Mouse (Mus musculus): ENCODE measurements around the gene Gbp2. TPM values are rescaled to one million over a fixed set of nuclear protein-coding genes. Genes with fewer than 3 reads are reported as not detected.

Gene Gbp2
- total RNA-seq (2012; rRNA removed) (0.04 TPM in 1 of 2 replicates, not detected in the other), polyA plus RNA-seq (2012; ENCODE audit: insufficient read depth in 1 of 2, insufficient read length in 2 of 2, low read depth in 1 of 2, low replicate concordance in 2 of 2, missing spikeins in 1 of 2) (under 1 TPM in 1 of 2 experiments, not detected in 1; 0.03 TPM)

DNA sequence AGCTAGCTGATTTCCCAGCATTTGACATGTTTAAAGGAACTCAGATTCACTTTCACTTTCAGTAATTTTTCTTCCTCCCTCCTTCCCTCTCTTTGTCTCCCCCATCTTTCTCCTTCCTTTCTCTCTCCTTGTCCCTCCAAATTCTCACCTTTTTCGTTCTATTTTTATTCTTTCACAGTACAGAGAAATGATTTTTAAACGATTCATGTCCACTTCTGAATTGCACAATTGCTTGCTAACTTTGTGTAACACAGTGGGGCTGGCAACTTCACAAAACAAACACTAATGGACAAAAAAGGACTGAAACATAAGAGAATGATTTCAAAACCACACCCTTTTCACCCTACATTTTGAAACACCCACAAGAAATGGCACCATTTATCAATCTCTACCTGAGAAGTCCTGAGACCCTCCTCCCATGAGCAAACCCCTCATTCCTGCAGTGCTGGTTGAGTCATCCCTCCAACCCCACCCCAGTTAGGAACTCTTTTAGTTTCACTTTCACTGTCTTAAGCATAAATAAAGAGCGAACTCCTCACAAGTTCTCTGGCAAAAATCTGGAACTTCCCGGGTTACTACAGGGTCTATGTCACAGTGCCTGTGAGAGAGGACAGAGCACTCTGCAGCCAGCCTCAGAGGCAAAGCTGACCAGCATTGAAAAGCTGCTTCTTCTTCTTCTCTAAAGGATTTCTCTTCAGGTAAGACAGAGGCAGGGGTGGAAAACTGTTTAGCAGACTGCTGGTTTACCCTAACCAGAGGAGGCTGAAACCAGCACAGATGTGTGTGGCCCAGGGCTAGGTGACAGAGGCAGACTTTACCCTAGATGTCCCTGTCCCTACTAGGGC lies at the start of gene Gbp2:
Gbp2 (plus strand) TSS at position 492 of the 845 bp plus-strand sequence.
- H3K4me1 ChIP-seq (ENCODE audit: control insufficient read depth in 1 of 2, insufficient read depth in 2 of 2, low read length in 2 of 2), result peaks cover 0 to 5% of the 10 kb centered on the region in 2 experiments; a peak in 2 of 4 replicates
- H3K79me2 ChIP-seq (ENCODE audit: control insufficient read depth, insufficient read depth, low read length, poor library complexity), result no peaks in the 10 kb centered on the region
- peak; percentile 49 for DNase-seq (ENCODE audit: low read depth, low spot score)
- peak within 1 kb of the TSS; percentile 19 for H3K9ac ChIP-seq (ENCODE audit: control insufficient read depth, low read depth, low read length, poor library complexity, severe bottlenecking)
- TF ChIP-seq MXI1 (IDR thresholded peaks at IDR 0.05; ENCODE audit: low read depth, low read length), result peak; percentile 9
- TF ChIP-seq TBP (IDR thresholded peaks at IDR 0.05; ENCODE audit: low read depth, low read length), result no peak
- TF ChIP-seq MAZ (IDR thresholded peaks at IDR 0.05; ENCODE audit: low read depth, low read length), result no peak
- H3K36me3 ChIP-seq (ENCODE audit: control insufficient read depth in 1 of 2, insufficient read depth in 2 of 2, low read length in 2 of 2), result peaks cover 0 to 5% of the 10 kb centered on the region in 2 experiments; a peak in 2 of 4 replicates
- peaks cover 0 to 2% of the 10 kb centered on the region in 2 experiments; a peak in 2 of 4 replicates for H3K27me3 ChIP-seq (ENCODE audit: control insufficient read depth in 1 of 2, insufficient read depth in 2 of 2, low read length in 2 of 2)
- no peaks in the 10 kb centered on the region for H3K9me3 ChIP-seq (replicated peaks; ENCODE audit: insufficient read depth, low read length)
- peak within 1 kb of the TSS; percentile 74 to 88 for H3K4me3 ChIP-seq (ENCODE audit: control insufficient read depth in 1 of 2, insufficient read depth in 1 of 2, low read depth in 2 of 2, low read length in 2 of 2)
- no peak within 1 kb of the TSS for H3K27ac ChIP-seq (ENCODE audit: control insufficient read depth, low read depth, low read length)

- H3K9me3 ChIP-seq (replicated peaks; ENCODE audit: insufficient read depth, low read length), result no peaks in the 10 kb centered on the region
- H3K27me3 ChIP-seq (ENCODE audit: control insufficient read depth in 1 of 2, insufficient read depth in 2 of 2, low read length in 2 of 2), result no peaks in the 10 kb centered on the region
- no peak overlapping the region for H3K27ac ChIP-seq (ENCODE audit: control insufficient read depth, low read depth, low read length)
- H3K4me1 ChIP-seq (ENCODE audit: control insufficient read depth in 1 of 2, insufficient read depth in 2 of 2, low read length in 2 of 2), result no peaks in the 10 kb centered on the region
- no peaks in the 10 kb centered on the region for H3K36me3 ChIP-seq (ENCODE audit: control insufficient read depth in 1 of 2, insufficient read depth in 2 of 2, low read length in 2 of 2)
- no peak for DNase-seq (ENCODE audit: low read depth, low spot score)
- no peak overlapping the region for H3K4me3 ChIP-seq (ENCODE audit: control insufficient read depth in 1 of 2, insufficient read depth in 1 of 2, low read depth in 2 of 2, low read length in 2 of 2)
- no peaks in the 10 kb centered on the region for H3K79me2 ChIP-seq (ENCODE audit: control insufficient read depth, insufficient read depth, low read length, poor library complexity)
- TF ChIP-seq USF2 (IDR thresholded peaks at IDR 0.05; ENCODE audit: borderline replicate concordance in 1 of 2, insufficient read depth in 1 of 2, low read depth in 1 of 2, low read length in 2 of 2) (no peak), ZNF384 (IDR thresholded peaks at IDR 0.05; ENCODE audit: low read depth, low read length) (no peak), UBTF (IDR thresholded peaks at IDR 0.05; ENCODE audit: borderline replicate concordance, insufficient read depth, low read depth, low read length) (no peak), MAFK (IDR thresholded peaks at IDR 0.05; ENCODE audit: borderline replicate concordance, low read depth, low read length) (no peak), RAD21 (IDR thresholded peaks at IDR 0.05; ENCODE audit: low read depth, low read length) (no peak), MEF2A (IDR thresholded peaks at IDR 0.05; ENCODE audit: extremely low read depth, insufficient replicate concordance, low read depth, low read length, poor library complexity, severe bottlenecking) (no peak), ELF1 (IDR thresholded peaks at IDR 0.05; ENCODE audit: low read depth, low read length) (no peak), CHD2 (IDR thresholded peaks at IDR 0.05; ENCODE audit: low read length) (no peak), NELFE (IDR thresholded peaks at IDR 0.05; ENCODE audit: low read depth, low read length) (no peak), ZKSCAN1 (IDR thresholded peaks at IDR 0.05; ENCODE audit: low read depth, low read length) (no peak)
- no peak overlapping the region for H3K9ac ChIP-seq (ENCODE audit: control insufficient read depth, low read depth, low read length, poor library complexity, severe bottlenecking)
Observed at GRCm38 (mm10) chr3:142570738-142571137, 49.7 kb upstream of the Gbp2 start.
